Mouse (Mus musculus): ENCODE measurements around the gene Pmpcb. TPM values are rescaled to one million over a fixed set of nuclear protein-coding genes. Genes with fewer than 3 reads are reported as not detected.

The Pmpcb gene
- total RNA-seq, 2 experiments from 2014 or later, result 262 to 276 TPM

DNA sequence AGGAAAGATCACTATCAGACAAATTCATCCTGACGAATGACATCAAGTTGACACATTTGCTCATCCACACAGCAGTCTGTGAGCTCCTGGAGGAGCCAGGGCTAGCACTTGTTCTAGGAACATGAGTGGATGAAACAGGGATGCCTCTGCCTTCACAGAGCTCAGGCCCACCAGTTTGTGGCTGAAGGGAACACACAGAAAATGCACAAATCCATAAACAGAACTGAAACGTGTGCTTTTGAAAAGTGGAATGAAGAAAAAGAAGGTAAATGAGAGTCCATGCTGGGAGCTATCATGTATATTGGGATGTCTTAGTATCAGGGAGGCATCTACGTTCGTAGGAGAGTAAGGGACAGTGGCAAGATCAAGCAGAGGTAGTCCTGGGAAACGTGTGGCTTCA lies 7.8 kb upstream of the Pmpcb start:
- DNase-seq (ENCODE audit: low spot score in 2 of 2), result no peak

DNA sequence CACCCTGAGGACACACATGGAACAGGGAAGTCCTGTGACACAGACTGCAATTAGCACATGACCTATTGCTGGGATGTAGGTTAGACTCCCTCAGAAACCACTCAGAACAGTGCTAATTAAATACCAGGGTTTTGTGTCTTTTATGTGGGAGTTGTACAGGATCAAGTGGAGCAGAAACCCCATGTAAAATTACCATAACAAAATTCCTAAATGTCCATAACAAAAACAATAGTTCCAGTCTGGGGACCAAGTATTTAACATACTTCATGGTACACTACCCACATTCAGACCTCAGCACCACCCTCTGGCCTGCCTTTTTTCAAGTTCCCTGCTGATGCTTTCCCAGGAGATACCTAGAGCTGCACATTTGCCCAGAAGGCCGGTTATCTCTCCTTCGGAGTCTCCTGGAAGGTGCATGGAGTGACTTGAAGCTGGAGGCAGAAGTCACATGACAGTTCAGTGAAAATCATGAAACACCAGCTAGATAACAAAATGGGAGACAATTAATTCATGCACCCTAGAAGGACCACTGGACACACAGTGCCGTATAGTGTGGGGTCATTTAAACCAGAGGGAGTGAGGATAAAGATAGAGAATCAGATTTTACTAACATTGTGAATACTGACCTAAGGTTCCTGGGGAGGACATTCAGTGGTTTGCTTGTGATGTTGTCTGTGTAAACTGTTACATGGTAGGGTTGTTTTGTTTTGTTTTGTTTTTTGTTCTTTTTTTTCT lies 4.6 kb upstream of the Pmpcb start:
- DNase-seq (ENCODE audit: low spot score in 2 of 2), result no peak

DNA sequence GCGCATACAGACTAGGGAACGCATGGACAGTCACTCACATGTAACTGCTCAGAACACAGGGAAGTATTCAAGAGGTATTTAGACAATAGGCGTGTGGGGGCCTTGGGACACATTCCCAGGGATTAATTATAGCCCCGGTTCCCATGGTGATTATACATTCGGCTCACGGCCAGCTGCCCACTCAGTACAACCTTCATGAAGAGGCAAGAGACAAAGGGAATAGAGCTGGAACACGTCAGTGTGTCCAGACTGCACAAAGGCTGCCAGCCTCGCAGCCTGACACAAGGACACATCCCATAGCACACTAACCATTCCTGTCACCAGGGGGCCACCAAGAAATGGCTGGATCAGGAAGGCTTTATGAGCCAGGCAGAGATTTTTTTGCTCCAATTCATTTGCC lies 4.0 kb upstream of the Pmpcb start:
- peak; percentile 50 to 69 for DNase-seq (ENCODE audit: low spot score in 2 of 2)

DNA sequence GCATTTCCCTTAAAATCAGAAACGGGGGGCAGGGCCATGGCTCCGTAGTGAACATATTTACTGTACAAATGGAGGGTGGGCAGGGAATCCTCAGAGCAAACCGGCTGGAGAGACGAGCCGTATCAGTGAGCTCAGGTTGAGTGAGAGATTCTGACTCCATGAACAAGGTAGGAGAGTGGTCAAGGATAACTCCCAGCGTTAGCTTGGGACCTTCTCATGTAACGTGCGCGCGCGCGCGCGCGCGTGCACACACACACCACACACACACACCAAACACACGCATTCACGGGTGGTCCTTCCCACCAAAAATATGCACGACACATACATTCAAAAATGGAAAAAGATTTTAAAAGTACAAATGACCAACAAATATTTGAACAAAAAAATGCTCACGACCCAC lies 1.8 kb upstream of the Pmpcb start:
- DNase-seq (ENCODE audit: low spot score in 2 of 2), result no peak

DNA sequence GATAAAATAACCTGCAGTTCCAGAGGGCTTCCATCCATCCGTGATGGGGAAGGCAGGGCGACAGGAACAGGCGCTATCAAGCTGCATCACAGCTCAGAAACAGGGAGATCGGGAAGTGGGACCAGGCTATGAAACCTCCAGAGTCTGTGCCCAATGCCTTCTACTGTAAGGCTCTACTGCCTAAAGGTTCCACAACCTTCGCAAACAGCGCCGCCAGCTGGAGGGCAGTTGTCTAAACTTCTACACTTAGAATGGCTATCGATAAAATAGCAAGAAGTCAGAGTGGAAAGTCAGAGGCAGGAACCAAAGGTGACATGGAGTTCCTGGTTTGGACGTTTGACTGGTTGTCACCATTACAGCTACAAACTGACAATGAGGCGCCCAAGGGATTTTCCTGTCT lies 1.4 kb upstream of the Pmpcb start:
- peak; percentile 74 to 76 for DNase-seq (ENCODE audit: low spot score in 2 of 2)

DNA sequence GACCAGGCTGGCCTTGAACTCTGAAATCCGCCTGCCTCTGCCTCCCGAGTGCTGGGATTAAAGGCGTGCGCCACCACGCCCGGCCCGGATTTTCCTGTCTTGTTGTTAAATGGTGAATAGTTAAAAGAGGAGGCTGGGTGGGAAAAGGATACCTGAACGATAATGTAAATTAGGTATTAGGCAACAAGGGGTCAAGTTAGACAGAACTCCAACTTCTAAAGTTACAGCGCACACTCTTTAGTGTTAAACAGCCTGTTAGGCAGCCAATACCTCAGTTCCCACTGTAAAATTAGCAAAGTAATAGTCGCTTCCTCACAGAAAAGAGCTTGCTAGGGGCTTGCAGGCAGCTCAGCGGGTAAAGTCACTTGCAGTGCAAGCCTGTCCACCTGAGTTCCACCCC lies 895 bp upstream of the Pmpcb start:
- no peak for DNase-seq (ENCODE audit: low spot score in 2 of 2)

DNA sequence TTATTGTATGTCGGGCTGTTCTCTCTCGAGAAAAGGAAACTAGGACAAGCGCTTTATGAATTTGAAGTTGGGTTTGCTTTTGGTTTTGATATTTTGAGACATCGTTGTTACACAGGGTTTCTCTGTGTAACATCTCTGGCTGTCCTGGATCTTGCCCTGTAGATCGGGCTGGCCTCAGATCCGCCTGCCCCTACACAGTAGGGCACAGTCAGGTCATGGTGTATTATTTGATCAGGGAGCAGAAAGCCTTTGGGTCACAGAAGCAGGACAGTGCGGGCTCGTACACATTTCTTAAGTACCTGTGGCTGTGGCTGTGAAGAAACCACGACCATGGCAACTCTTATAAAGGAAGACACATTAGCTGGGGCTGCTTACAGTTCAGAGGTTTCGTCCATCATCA lies 679 bp downstream of the Pmpcb start:
- no peak for DNase-seq (ENCODE audit: low spot score in 2 of 2)

DNA sequence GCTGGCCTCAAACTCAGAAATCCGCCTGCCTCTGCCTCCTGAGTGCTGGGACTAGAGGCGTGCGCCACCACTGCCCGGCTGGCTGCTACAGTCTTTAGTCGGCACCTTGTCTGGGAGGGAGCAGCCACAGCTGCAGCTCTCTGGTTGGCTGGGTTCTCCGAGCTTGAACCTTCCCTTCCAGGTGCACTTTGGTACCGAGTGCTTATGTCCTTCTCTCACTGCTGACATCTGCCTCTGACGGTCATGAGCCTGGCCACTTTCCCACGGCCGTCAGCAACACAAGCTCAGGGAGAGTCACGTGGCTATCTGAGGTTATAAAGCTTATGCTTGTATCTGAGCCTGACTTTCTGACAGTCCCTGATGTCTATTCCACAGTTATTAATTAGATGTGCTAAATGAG lies 2.2 kb downstream of the Pmpcb start:
- DNase-seq (ENCODE audit: low spot score in 2 of 2), result no peak

DNA sequence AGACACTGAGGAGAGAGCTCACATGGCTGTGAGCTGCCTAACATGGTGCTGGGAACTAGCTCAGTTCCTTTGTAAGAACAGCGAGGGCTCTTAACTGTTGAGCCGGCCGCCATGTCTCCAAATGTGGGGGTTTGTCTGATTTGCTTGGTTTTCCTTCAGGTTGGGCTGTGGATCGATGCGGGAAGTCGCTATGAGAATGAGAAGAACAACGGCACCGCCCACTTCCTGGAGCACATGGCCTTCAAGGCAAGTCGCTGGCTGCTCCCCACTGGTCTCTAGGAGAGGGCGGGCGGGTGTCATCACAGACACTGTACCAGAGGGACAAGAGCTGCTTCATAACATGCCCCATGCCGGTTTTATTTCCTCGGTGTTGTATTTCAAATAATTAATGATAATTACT lies 2.9 kb downstream of the Pmpcb start:
- no peak for DNase-seq (ENCODE audit: low spot score in 2 of 2)

DNA sequence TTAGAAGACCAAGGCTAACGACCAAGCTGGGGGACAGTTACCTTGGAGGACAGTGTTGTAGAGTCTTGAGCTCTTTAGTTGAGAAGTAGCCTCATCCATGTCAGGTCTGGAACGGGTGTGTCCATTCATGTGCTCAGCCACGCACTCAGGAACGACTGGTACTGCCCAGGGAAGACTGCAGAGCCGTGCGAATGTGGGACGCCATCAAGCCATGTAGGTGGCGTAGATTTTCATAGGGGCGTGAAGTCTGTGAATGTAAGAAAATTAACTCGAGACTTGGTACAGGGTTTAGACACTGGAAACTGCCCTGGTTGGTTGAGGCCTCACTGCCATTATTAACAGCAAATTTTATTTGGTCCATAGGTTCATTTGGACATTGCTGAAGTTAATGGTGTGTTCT lies 6.7 kb downstream of the Pmpcb start:
- no peak for DNase-seq (ENCODE audit: low spot score in 2 of 2)

DNA sequence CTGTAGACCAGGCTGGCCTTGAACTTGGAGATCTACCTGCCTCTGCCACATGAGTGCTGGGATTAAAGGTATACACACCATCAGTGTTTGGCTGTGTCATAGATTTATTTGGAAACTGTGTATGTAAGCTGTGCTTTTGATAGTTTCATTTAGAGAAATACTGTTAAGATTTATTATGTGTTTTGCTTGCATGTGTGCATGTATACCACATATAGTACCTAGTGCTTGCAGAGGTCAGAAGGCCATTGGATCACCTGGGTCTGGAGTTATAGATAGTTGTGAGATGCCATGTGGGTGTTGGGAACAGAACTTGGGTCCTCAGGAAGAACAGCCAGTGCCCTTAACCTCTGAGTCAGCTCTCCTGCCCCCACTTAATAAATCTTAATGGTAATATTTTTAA lies 7.7 kb downstream of the Pmpcb start:
- no peak for DNase-seq (ENCODE audit: low spot score in 2 of 2)

DNA sequence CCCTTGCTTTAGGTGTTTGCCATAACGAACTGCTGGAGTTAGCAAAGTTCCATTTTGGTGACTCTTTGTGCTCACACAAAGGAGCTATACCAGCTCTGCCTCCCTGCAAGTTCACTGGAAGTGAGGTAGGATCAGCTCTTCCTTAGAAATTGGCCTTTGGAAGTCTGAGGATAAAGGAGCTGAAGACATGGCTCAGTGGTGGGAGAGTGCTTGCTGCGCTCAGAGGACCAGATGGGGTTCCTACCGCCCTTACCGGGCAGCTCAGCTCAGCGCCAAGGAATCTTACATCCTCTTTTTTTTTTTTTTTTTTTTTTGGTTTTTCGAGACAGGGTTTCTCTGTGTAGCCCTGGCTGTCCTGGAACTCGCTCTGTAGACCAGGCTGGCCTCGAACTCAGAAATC lies 9.0 kb downstream of the Pmpcb start:
- DNase-seq (ENCODE audit: low spot score in 2 of 2), result no peak

DNA sequence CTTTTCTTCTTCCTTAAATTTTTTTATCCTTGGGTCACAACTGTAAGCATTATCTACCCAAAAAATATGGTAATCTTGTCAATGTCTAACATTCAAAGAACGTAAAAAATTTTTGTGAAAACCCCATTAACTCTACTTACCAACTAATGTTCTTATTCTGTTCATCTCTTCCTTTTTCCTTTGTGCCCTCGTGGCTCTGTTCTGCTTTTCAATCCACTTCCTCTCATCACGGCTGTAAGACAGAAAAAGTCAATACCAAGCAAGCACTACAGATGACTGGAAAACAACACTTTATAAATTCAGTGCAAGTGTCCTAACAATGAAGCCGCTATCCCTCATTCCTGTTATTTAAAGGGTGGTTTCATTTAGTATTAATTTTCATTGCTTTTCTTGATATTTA lies 31.6 kb downstream of the Pmpcb start:
- DNase-seq (ENCODE audit: low spot score in 2 of 2), result no peak

DNA sequence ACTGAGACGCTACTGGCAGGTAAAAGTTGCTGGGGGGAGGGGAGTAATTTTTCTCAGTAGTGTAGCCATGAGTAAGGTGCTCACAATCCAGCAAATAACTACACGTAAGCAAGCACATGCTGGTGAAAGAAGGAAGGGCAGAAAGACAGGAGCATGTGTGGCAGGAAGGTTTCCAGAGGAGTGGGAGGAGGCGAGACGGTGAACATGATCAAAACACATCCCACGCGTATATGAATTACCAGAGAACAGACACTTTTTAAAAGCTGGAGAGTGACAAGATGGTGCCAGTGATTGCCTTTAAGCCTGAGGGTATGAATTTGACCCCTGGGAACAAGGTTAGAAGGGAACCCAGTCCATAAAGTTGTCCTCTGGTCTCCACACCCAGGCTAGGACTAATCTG lies 32.9 kb downstream of the Pmpcb start:
- no peak for DNase-seq (ENCODE audit: low spot score in 2 of 2)

DNA sequence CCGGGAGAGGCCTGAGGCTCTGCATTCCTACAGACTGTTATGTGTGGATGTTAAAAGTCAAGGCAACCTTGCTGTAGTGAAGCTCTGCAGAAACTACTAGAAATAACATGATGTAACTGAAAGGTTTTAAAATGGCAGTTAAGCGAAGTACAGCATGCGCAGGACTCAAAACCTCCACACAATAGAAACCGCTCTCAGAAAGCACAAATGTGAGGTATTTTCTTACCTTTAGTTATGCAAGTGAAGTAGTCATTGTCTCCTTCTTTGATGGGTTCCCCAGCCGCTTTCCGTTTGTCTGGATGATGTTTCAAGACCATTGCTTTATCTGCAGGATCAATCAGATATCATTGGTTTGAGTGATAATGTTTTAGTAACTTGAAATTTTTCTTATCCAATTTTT lies 39.5 kb downstream of the Pmpcb start:
- no peak for DNase-seq (ENCODE audit: low spot score in 2 of 2)

DNA sequence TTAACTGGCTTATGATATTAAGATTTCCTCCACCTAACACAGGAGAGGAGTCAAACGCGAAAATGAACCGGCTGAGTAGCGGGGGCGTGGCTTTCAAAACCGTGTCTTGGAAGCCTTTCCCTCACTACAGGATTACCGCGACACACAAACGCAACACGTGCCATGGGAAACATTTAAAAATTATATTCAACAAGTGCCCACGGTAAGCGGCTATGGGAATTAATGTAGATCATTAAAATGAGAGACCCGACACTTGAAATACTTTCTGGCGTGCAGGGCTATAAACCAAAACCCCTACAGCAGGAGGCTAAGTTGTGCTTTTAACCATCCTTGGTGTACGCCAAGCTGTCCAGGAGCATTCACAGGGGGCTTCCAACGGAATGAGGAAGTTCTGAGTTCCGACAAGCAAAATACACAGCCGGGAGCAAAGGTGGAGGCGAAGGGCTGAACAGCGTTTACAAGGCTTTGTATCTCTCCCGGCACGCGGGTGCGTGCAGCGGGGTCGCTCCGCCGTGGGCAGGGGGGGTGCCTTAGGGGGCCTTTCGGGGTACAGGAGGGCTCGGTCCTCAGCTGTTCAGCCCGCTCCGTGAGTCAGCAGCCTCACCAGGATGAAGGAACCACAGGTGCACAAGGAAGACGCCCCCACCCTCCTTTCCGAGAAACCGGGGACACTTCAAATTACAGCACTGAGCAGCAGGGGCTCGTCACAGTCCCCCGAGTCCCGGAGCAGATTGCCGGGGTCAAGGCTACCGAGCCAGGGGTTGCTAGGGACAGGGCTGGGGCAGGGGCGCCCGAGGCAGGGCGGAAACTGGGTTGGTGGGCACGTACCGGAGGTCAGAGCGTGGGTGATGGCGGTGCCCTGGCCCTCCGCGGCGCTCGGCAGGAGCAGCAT lies 47.5 kb downstream of the Pmpcb start:
- DNase-seq (ENCODE audit: low spot score in 2 of 2), result peak in 1 of 2 experiments; percentile 27

DNA sequence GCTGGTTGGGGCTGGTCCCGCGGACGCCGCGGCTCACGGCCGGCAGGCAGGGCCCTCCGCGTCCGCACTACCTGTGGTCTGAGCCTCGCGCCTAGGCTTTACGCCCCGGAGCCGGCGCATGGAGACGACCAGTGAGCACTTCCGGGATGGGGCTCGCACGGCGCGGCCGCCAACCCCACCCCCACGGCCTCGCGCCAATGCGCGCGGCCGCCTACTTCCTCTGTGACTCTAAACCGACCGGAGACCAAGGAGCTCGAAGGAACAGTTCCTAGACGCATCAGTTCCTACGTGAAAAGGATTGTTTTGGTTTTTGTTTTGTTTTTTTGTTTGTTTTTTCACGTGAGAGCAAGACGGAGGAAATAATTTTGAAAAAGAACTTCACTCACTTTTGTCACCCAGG lies 48.1 kb downstream of the Pmpcb start, which contains the start of the genes Dnajc2 and Psmc2:
Gene Dnajc2 (minus strand): TSS at position 199 of the 400 bp plus-strand sequence.
Gene Psmc2 (plus strand): TSS at position 231 of the 400 bp plus-strand sequence.
- DNase-seq (ENCODE audit: low spot score in 2 of 2), result peak; percentile 84 to 85

DNA sequence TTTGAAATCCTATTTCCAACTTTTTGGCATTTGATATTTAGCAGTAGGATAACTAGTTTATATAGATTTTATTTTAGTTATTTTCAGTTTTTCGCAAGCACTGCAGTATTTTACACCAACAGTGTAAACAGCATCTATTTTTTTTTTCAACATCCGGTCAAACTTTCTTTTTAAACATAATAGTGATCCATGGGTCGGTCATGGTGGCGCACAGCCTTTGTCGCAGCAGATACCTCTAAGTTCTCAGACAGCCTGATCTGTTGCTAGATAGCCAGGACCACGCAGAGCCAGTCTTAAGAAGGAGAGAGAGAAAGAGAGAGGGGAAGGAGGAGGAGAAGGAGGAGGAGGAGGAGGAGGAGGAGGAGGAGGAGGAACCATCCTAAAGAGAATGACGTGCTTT lies 48.8 kb downstream of the Pmpcb start:
- DNase-seq (ENCODE audit: low spot score in 2 of 2), result no peak

DNA sequence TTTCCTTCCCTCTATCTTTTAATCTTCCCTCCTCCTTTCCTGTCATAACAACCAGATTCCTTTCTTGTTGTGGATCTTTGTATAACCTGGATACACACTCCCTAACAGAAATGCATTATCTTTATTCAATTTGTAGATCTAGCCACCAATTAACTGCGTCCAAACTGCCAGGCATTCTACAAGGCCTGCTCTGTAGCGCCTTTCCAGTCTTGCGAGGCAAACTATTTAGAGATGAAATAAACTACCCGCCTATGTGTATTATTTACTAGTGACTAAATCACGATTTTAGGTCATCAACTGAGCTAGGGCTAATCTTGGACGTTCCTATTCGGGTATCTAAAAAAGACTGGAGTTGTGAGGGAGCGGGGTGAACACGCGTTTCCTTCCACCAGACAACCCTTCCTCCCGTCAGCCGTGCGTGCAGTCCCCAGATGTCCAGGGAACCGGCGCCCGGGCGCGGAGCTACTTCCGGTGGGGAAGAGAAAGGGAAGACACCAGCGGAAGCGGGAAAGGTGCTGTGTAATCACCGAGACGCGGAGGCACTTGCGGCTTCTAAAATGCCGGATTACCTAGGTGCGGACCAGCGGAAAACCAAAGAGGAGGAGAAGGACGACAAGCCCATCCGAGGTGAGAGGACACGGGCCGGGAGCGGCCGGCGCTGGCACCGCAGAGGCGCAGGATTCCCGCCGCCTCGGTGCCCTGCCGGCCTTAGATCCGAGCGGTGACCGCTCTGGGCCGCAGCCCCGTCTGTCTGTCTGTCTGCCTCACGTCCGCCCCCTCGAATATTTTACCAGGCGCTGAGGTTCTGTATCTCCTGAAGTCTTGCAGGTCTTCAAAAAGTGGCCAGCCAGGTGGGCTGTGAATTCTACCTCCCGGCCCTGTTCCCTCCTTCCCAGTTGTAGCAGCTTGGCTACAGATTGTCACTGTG lies 49.6 kb downstream of the Pmpcb start:
- DNase-seq (ENCODE audit: low spot score in 2 of 2), result peak; percentile 87 to 90

DNA sequence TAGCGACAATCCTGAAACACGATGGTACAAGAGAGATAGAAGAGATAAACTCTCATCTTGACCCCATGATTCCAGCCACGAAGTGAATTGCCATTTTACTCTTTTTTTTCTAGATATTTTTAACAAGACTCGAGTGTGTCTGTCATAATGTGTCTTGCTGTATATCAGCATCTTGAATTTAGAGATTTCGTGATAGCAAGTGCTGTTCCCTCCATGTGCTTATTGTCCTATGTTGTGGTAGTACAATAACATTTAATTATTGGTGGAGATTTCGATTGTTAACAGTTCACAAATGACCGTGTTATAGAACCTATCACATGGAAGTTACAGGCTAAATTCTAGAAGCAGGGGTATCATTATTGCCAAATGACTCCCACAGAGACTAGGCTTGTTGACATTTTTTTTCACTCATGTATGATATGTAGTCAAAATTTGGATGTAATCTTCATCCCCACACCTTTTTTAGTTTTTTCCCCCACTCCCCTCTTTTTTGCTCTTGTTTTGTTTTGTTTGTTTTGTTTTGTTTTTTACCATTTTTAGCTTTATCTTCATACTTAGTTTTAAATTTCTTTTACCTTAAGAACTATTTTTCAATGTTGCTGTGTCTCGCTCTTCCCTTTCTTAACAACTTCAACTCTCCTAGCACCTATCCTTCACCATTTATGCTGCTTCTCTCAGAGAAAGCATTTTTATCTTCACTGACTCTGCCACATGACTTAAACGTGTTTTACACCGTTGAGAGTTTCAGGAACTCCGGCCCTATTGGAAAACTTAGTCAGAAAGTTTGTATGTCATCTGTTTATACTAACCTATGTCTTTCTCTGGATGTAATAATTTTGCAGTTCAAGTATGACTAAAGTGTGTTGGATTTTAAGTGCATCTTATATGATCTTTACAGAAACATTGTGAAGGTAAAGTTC lies 50.5 kb downstream of the Pmpcb start:
- no peak for DNase-seq (ENCODE audit: low spot score in 2 of 2)
